Mouse (Mus musculus) frontal cortex, postnatal 10 days (tissue): ENCODE results near the gene Uap1.
A peak's percentile ranks its signal among the peaks of the same experiment; 100 is the strongest.
"Not testable (repeated sequence)": the region's sequence is repeated elsewhere in the genome, so short reads cannot be mapped to it uniquely, and the experiment has no call there.

Experiments
- DNase-seq, 2 experiments: peaks; one replicate each; pipeline ENCODE4 v3.0.0; 2022; ENCODE audit warnings: low spot score in 2 of 2, mixed read lengths in 1 of 2

Uap1 gene

GRCm38 (mm10) chr1:170112261-170112660, 62.5 kb downstream of the Uap1 start:
- DNase-seq, result no peak

- no peak for DNase-seq
Observed at GRCm38 (mm10) chr1:170111651-170112226, 63.0 kb downstream of the Uap1 start.

- peak; percentile 12 to 24 for DNase-seq
Observed at GRCm38 (mm10) chr1:170110516-170111332, 64.0 kb downstream of the Uap1 start, which contains the start of gene Ddr2. Ddr2 (minus strand) TSS chr1:170110762.

GRCm38 (mm10) chr1:170109776-170110515, 64.8 kb downstream of the Uap1 start:
- DNase-seq, result no peak

GRCm38 (mm10) chr1:170102814-170103213, 71.9 kb downstream of the Uap1 start:
- DNase-seq, result not testable (repeated sequence)
